Mouse (Mus musculus) CH12.LX (cell line): ENCODE data around the gene Nthl1. TPM values are rescaled to one million over a fixed set of nuclear protein-coding genes. Genes with fewer than 3 reads are reported as not detected.

Experiments used
- DNase-seq: peaks from one replicate; pipeline ENCODE4 v3.0.0-alpha.2; 2013; ENCODE audit errors: extremely low read depth
- H3K27ac ChIP-seq: 2 replicates; pipeline ENCODE4 v1.5.1; 2012; ENCODE audit warnings: low read depth, mild to moderate bottlenecking, control low read depth, moderate library complexity; ENCODE audit not compliant: insufficient read depth
- H3K27me3 ChIP-seq: replicated peaks from 2 replicates; pipeline ENCODE3; 2012; ENCODE audit warnings: inconsistent platforms
- H3K36me3 ChIP-seq, 2 experiments: replicated peaks in 1 of 2; 2 replicates each; pipeline versions ENCODE3 to v1.6.1; 2012; ENCODE audit warnings: inconsistent platforms in 1 of 2, low read length in 1 of 2, mild to moderate bottlenecking in 1 of 2, mixed read lengths in 1 of 2, moderate library complexity in 1 of 2; ENCODE audit not compliant: control insufficient read depth in 1 of 2, insufficient read depth in 1 of 2
- H3K4me1 ChIP-seq, 2 experiments: 2 replicates each; pipeline ENCODE4 v1.6.1; 2012; ENCODE audit warnings: inconsistent platforms in 1 of 2, moderate library complexity in 1 of 2; ENCODE audit not compliant: insufficient read depth in 2 of 2, control insufficient read depth in 1 of 2
- H3K4me2 ChIP-seq: 2 replicates; pipeline ENCODE4 v1.6.1; 2012; ENCODE audit warnings: low read depth, mild to moderate bottlenecking, control low read depth; ENCODE audit not compliant: poor library complexity, insufficient read depth, severe bottlenecking
- H3K4me3 ChIP-seq, 3 experiments: fragments of 150-350 bp in 1 of 3; sonication (generic) in 1 of 3; replicated peaks in 1 of 3; 2 replicates each; pipeline versions ENCODE3 to v1.5.1; 2011 to 2012; ENCODE audit warnings: low read depth in 2 of 3, low read length in 2 of 3, mild to moderate bottlenecking in 2 of 3, moderate library complexity in 2 of 3, control low read depth in 1 of 3, improper control_type of control experiment in 1 of 3, inconsistent platforms in 1 of 3, mixed read lengths in 1 of 3; ENCODE audit not compliant: poor library complexity in 1 of 3
- H3K79me2 ChIP-seq: replicated peaks from 2 replicates; pipeline ENCODE4 v1.6.1; 2012; ENCODE audit warnings: mild to moderate bottlenecking, moderate library complexity; ENCODE audit not compliant: control insufficient read depth, poor library complexity, insufficient read depth, severe bottlenecking; ENCODE audit errors: extremely low read depth
- H3K9ac ChIP-seq: 2 replicates; pipeline ENCODE4 v1.6.1; 2012; ENCODE audit warnings: low read depth, mild to moderate bottlenecking, control low read depth, moderate library complexity; ENCODE audit not compliant: insufficient read depth
- H3K9me3 ChIP-seq: replicated peaks from 2 replicates; pipeline ENCODE3; 2012; ENCODE audit warnings: low read length, inconsistent platforms, mixed read lengths
- BHLHE40 ChIP-seq: IDR thresholded peaks from 2 replicates; pipeline ENCODE4 v1.6.1; 2011; ENCODE audit warnings: mild to moderate bottlenecking, low read depth, low read length, improper control_type of control experiment
- ELF1 ChIP-seq: IDR thresholded peaks from 2 replicates; pipeline ENCODE4 v1.6.1; 2014; ENCODE audit warnings: low read depth, mild to moderate bottlenecking, inconsistent platforms, low read length, improper control_type of control experiment
- JUN ChIP-seq: IDR thresholded peaks from 2 replicates; pipeline ENCODE4 v1.6.1; 2011; ENCODE audit warnings: low read depth, mild to moderate bottlenecking, low read length, improper control_type of control experiment, moderate library complexity; ENCODE audit not compliant: insufficient read depth
- JUND ChIP-seq: conservative IDR thresholded peaks from 2 replicates; pipeline ENCODE4 v1.6.1; 2011; ENCODE audit warnings: low read depth, low read length, improper control_type of control experiment
- MAFK ChIP-seq: IDR thresholded peaks from 2 replicates; pipeline ENCODE4 v1.6.1; 2011; ENCODE audit warnings: low read length, improper control_type of control experiment; ENCODE audit not compliant: insufficient replicate concordance
- MAX ChIP-seq: IDR thresholded peaks from 2 replicates; pipeline ENCODE4 v1.6.1; 2011; ENCODE audit warnings: low read length, improper control_type of control experiment
- MYC ChIP-seq: IDR thresholded peaks from 2 replicates; pipeline ENCODE4 v1.6.1; 2011; ENCODE audit warnings: low read depth, mild to moderate bottlenecking, improper control_type of control experiment, low read length
- NRF1 ChIP-seq: IDR thresholded peaks from 2 replicates; pipeline ENCODE4 v1.6.1; 2014; ENCODE audit warnings: low read depth, mild to moderate bottlenecking, inconsistent platforms, low read length, improper control_type of control experiment, moderate library complexity
- PAX5 ChIP-seq: IDR thresholded peaks from 2 replicates; pipeline ENCODE4 v1.6.1; 2012; ENCODE audit warnings: low read length, inconsistent platforms, mixed read lengths
- RAD21 ChIP-seq: IDR thresholded peaks from 2 replicates; pipeline ENCODE4 v1.6.1; 2011; ENCODE audit warnings: low read depth, mild to moderate bottlenecking, low read length, improper control_type of control experiment, moderate library complexity
- SIN3A ChIP-seq: IDR thresholded peaks from 2 replicates; pipeline ENCODE4 v1.6.1; 2012; ENCODE audit warnings: low read length, improper control_type of control experiment, inconsistent platforms
- TBP ChIP-seq: conservative IDR thresholded peaks from 2 replicates; pipeline ENCODE4 v1.6.1; 2011; ENCODE audit warnings: low read depth, low read length, improper control_type of control experiment
- TCF12 ChIP-seq: IDR thresholded peaks from 2 replicates; pipeline ENCODE4 v1.6.1; 2014; ENCODE audit warnings: low read depth, mild to moderate bottlenecking, inconsistent platforms, low read length, improper control_type of control experiment
- UBTF ChIP-seq: IDR thresholded peaks from 2 replicates; pipeline ENCODE4 v1.6.1; 2012; ENCODE audit warnings: low read depth, mild to moderate bottlenecking, inconsistent platforms, low read length, improper control_type of control experiment, moderate library complexity
- USF1 ChIP-seq: IDR thresholded peaks from 2 replicates; pipeline ENCODE4 v1.6.1; 2014; ENCODE audit warnings: low read depth, mild to moderate bottlenecking, inconsistent platforms, low read length, improper control_type of control experiment
- ZC3H11A ChIP-seq: IDR thresholded peaks from 2 replicates; pipeline ENCODE4 v1.6.1; 2012; ENCODE audit warnings: low read depth, mild to moderate bottlenecking, inconsistent platforms, low read length, improper control_type of control experiment
- ZMIZ1 ChIP-seq: IDR thresholded peaks from 2 replicates; pipeline ENCODE4 v1.6.1; 2012; ENCODE audit warnings: low read depth, mild to moderate bottlenecking, inconsistent platforms, low read length, improper control_type of control experiment
- ZNF384 ChIP-seq: IDR thresholded peaks from 2 replicates; pipeline ENCODE4 v1.6.1; 2012; ENCODE audit warnings: low read depth, low read length, improper control_type of control experiment, inconsistent platforms
- dilution Hi-C: fragments of 300-500 bp; cut with MboI; formaldehyde crosslinking; loops from 2 replicates; pipeline ENCODE4 v1.14.3; 2020; ENCODE audit warnings: low sequenced_read_pairs; ENCODE audit not compliant: extremely low pct_unique_long_range_greater_than_20kb, extremely low pct_ligation_motif_present
- in situ Hi-C: fragments of 300-500 bp; cut with MboI; formaldehyde crosslinking; loops from 3 replicates; pipeline ENCODE4 v1.14.3; 2019; ENCODE audit warnings: low sequenced_read_pairs, low pct_ligation_motif_present, low pct_unique_long_range_greater_than_20kb, mixed read lengths
- polyA plus RNA-seq: library from polyadenylated mRNA; unstranded; fragments of >175 nt; gene quantifications from 2 replicates; pipeline ENCODE4 v1.2.1, GENCODE M21; 2012; ENCODE audit warnings: low read depth; ENCODE audit not compliant: insufficient read length
- total RNA-seq, 2 experiments: library from RNA; depleted of rRNA; stranded (reverse); fragments of 300-350 nt in 1 of 2; fragments of >200 nt in 1 of 2; gene quantifications; 2 replicates each; pipeline ENCODE4 v1.2.3; 2012 to 2014

The Nthl1 gene
- total and polyA plus RNA-seq, 3 experiments: 20.1 to 24.0 (median 20.4) TPM

DNA sequence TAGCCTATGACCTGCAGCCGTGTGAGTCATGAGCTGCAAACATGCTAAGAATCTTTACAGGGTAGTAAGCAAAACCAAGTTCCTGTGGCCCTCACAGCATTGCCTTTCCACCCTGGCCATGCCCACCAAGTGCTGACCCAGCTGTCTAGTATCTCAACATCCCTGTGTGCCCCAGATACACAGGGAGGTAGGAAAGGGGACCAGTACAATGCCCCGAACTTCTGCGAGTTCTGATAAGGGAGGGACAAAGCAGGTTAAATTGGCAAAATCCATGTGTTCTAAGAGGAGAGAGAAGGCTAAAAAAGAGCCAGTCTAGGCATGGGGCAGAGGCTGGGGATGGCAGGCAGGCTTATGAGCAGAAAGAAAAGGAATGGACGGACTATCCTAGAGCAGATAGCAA, 24.1 kb upstream of the Nthl1 start:
- H3K4me1 ChIP-seq: peaks cover 11 to 26% of the 10 kb centered on the region in 2 experiments
- no peak overlapping the region for H3K4me3 ChIP-seq
- no peaks in the 10 kb centered on the region for H3K27me3 ChIP-seq
- no peaks in the 10 kb centered on the region for H3K9me3 ChIP-seq
- no peak for DNase-seq
- H3K79me2 ChIP-seq: no peaks in the 10 kb centered on the region
- no peak overlapping the region for H3K27ac ChIP-seq
- peaks cover 45 to 77% of the 10 kb centered on the region in 2 experiments for H3K36me3 ChIP-seq
- in situ Hi-C loops: no loop called here
- TF ChIP-seq JUND (no peak), SIN3A (no peak), NRF1 (no peak)
- H3K9ac ChIP-seq: no peak overlapping the region
- H3K4me2 ChIP-seq: no peak overlapping the region
- dilution Hi-C loops: no loop called here

DNA sequence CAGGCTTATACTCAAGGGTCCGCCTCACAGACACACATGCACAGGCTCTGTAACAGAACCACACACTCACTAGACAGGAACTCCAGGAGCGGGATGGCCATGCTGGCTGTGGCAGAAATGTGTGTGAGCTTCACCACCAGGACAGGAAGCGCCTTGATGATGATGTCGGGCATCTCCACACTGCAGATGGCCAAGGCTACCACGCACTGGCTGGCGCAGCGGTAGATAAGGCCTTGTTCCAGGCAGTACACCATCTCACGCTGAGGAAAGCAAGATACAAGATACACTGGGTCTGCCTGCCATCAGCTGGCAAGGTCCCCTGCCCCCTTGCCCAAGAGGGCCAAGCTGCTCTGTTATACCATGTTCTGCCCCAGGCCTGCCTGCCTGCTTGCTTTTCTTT, 23.6 kb upstream of the Nthl1 start:
- no peak overlapping the region for H3K4me3 ChIP-seq
- H3K9me3 ChIP-seq: no peaks in the 10 kb centered on the region
- peaks cover 11 to 26% of the 10 kb centered on the region in 2 experiments for H3K4me1 ChIP-seq
- H3K36me3 ChIP-seq: peaks cover 50 to 80% of the 10 kb centered on the region in 2 experiments
- H3K27me3 ChIP-seq: no peaks in the 10 kb centered on the region
- no peak overlapping the region for H3K4me2 ChIP-seq
- no peak for TF ChIP-seq UBTF
- TF ChIP-seq ZC3H11A: no peak
- TF ChIP-seq RAD21: no peak
- TF ChIP-seq TCF12: no peak
- TF ChIP-seq PAX5: no peak
- TF ChIP-seq JUND: no peak
- TF ChIP-seq ZMIZ1: no peak
- no peak for TF ChIP-seq NRF1
- no peak for TF ChIP-seq ELF1
- TF ChIP-seq, all 38 proteins: peak for 0
- dilution Hi-C loops (no loop called here), in situ Hi-C loops (no loop called here)
- DNase-seq: no peak
- no peak overlapping the region for H3K27ac ChIP-seq
- no peaks in the 10 kb centered on the region for H3K79me2 ChIP-seq
- H3K9ac ChIP-seq: no peak overlapping the region

DNA sequence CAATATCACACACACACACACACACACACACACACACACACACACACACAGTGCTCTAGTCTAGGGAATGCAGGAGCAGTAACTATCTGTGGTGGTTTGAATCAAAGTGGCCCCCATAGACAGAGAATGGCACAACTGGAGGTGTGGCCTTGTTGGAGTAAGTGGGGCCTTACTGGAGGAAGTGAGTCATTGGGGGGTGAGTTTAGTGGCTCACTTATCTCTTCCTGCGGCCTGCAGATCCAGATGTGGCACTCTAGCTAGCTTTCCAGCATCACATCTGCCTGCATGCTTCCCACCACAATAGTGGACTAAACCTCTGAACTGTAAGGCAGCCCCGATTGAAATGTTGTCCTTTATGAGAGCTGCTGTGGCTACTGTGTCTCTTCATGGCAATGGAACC, 21.8 kb upstream of the Nthl1 start:
- Histone ChIP-seq H3K9ac (no peak overlapping the region), H3K27me3 (no peaks in the 10 kb centered on the region), H3K4me1 (peaks cover 0 to 10% of the 10 kb centered on the region in 2 experiments; a peak in 2 of 4 replicates), H3K36me3 (peaks cover 58 to 80% of the 10 kb centered on the region in 2 experiments), H3K9me3 (no peaks in the 10 kb centered on the region), H3K4me2 (no peak overlapping the region), H3K27ac (no peak overlapping the region), H3K4me3 (no peak overlapping the region), H3K79me2 (no peaks in the 10 kb centered on the region)
- in situ Hi-C loops (no loop called here), dilution Hi-C loops (no loop called here)
- no peak for TF ChIP-seq TBP
- TF ChIP-seq USF1: no peak
- TF ChIP-seq ZNF384: no peak
- no peak for TF ChIP-seq MYC
- no peak for TF ChIP-seq SIN3A
- no peak for TF ChIP-seq MAX
- TF ChIP-seq JUN: no peak
- TF ChIP-seq MAFK: no peak
- TF ChIP-seq BHLHE40: no peak
- DNase-seq: no peak
